Comparison of ENCODE assay signal across 22 mouse cellular contexts in genomic region chr11:36204381-36204780, GRCm38 (mm10).
DNase-seq lines count a peak whose midpoint lies in the region; ATAC-seq and TF ChIP-seq lines count a peak whose summit lies in the region.
"Had no signal": no experiment of that assay in that cellular context is flagged by ENCODE, and none has a peak within 500 bp of the region (broad histone marks: within the 10 kb centered on the region; RNA-seq: fewer than 3 reads in every experiment).

No protein-coding gene starts in this region.

- no peaks in the 10 kb centered on the region for H3K9me3 ChIP-seq in midbrain, embryonic 16.5 days (replicated peaks; ENCODE audit: control insufficient read depth, low read length, poor library complexity, severe bottlenecking)
- H3K9me3 ChIP-seq: forebrain, embryonic 13.5 days; hindbrain, embryonic 10.5 days; kidney, embryonic 15.5 days; limb, embryonic 13.5 days; lung, embryonic 15.5 days; midbrain, embryonic 12.5 days had no signal

- DNase-seq in heart, adult 8-10 months (ENCODE audit: low spot score): peak; percentile 4
- no peak for DNase-seq in heart, adult 9 months (ENCODE audit: low spot score in 2 of 2)
- no peak for DNase-seq in layer of hippocampus, adult 2 months (ENCODE audit: low spot score in 2 of 2)
- DNase-seq in layer of hippocampus, adult 9-11 months: no peak
- DNase-seq in thymus, postnatal 36 days: no peak
- DNase-seq: cerebellum, adult 2 months; gastrocnemius, postnatal 25 days; kidney, postnatal 4 days; right cerebral cortex, postnatal 25 days; thymus, adult 18-20 months had no signal

- no peak for TF ChIP-seq CTCF in layer of hippocampus, adult 2 months (conservative IDR thresholded peaks at IDR 0.05)
- TF ChIP-seq CTCF in cortical plate, adult 2 months (IDR thresholded peaks at IDR 0.05; ENCODE audit: extremely low read depth, insufficient read depth, low read length): no peak

- H3K4me3 ChIP-seq in layer of hippocampus, adult 2 months: no peak overlapping the region
- H3K4me3 ChIP-seq in cortical plate, adult 2 months (ENCODE audit: insufficient read depth, low read length): no peak overlapping the region
- no peak overlapping the region for H3K4me3 ChIP-seq in midbrain, embryonic 16.5 days (ENCODE audit: low read depth, low read length)
- H3K4me3 ChIP-seq: forebrain, embryonic 13.5 days; hindbrain, embryonic 10.5 days; kidney, embryonic 15.5 days; limb, embryonic 13.5 days; lung, embryonic 15.5 days; midbrain, embryonic 12.5 days had no signal

- peaks cover 12% of the 10 kb centered on the region for H3K4me1 ChIP-seq in cortical plate, adult 2 months (ENCODE audit: control insufficient read depth, insufficient read depth, low read length)
- peaks cover 3% of the 10 kb centered on the region; the same call in 1 of the 2 replicates for H3K4me1 ChIP-seq in midbrain, embryonic 16.5 days (ENCODE audit: control insufficient read depth, insufficient read depth, low read length)
- H3K4me1 ChIP-seq: forebrain, embryonic 13.5 days; hindbrain, embryonic 10.5 days; kidney, embryonic 15.5 days; limb, embryonic 13.5 days; lung, embryonic 15.5 days; midbrain, embryonic 12.5 days had no signal

- peak overlapping the region; percentile 52; the same call in 1 of the 2 replicates for H3K27ac ChIP-seq in layer of hippocampus, adult 2 months
- peak overlapping the region; percentile 0; the same call in 1 of the 2 replicates for H3K27ac ChIP-seq in cortical plate, adult 2 months (ENCODE audit: insufficient read depth, low read length)
- no peak overlapping the region for H3K27ac ChIP-seq in midbrain, embryonic 16.5 days (ENCODE audit: low read length)
- H3K27ac ChIP-seq: forebrain, embryonic 13.5 days; hindbrain, embryonic 10.5 days; kidney, embryonic 15.5 days; limb, embryonic 13.5 days; liver, embryonic 14.5 days; lung, embryonic 15.5 days; macrophage; midbrain, embryonic 12.5 days had no signal

- H3K27me3 ChIP-seq in midbrain, embryonic 16.5 days (ENCODE audit: control insufficient read depth, insufficient read depth, low read depth, low read length): no peaks in the 10 kb centered on the region
- H3K27me3 ChIP-seq: CH12.LX; forebrain, embryonic 13.5 days; kidney, embryonic 15.5 days; lung, embryonic 15.5 days; midbrain, embryonic 12.5 days had no signal

- ATAC-seq in midbrain, embryonic 16.5 days: 0 out of 2 replicates have a peak, but pooled peaks have one; percentile 17
- ATAC-seq: forebrain, embryonic 13.5 days; intestine, embryonic 16.5 days had no signal

- no peak overlapping the region for H3K4me2 ChIP-seq in midbrain, embryonic 16.5 days (ENCODE audit: low read length)
- H3K4me2 ChIP-seq: forebrain, embryonic 13.5 days; kidney, embryonic 15.5 days; limb, embryonic 13.5 days; lung, embryonic 15.5 days; midbrain, embryonic 12.5 days had no signal

- no peak overlapping the region for H3K9ac ChIP-seq in midbrain, embryonic 16.5 days (ENCODE audit: low read depth, low read length)
- H3K9ac ChIP-seq: forebrain, embryonic 13.5 days; kidney, embryonic 15.5 days; limb, embryonic 13.5 days; liver, embryonic 14.5 days; lung, embryonic 15.5 days; midbrain, embryonic 12.5 days had no signal

- WGBS in midbrain, embryonic 16.5 days: 65% methylated on average over 6 of the region's 6 CpGs

- peaks cover 2% of the 10 kb centered on the region; the same call in 1 of the 2 replicates for H3K36me3 ChIP-seq in midbrain, embryonic 16.5 days (ENCODE audit: control insufficient read depth, insufficient read depth, low read length)
- H3K36me3 ChIP-seq: kidney, embryonic 15.5 days; limb, embryonic 13.5 days; lung, embryonic 15.5 days had no signal

- no peak for TF ChIP-seq POLR2A in cortical plate, adult 2 months (IDR thresholded peaks at IDR 0.05; ENCODE audit: extremely low read depth, insufficient read depth, low read length)
